6 mouse cellular contexts compared by ENCODE assay signal in the genomic region with DNA sequence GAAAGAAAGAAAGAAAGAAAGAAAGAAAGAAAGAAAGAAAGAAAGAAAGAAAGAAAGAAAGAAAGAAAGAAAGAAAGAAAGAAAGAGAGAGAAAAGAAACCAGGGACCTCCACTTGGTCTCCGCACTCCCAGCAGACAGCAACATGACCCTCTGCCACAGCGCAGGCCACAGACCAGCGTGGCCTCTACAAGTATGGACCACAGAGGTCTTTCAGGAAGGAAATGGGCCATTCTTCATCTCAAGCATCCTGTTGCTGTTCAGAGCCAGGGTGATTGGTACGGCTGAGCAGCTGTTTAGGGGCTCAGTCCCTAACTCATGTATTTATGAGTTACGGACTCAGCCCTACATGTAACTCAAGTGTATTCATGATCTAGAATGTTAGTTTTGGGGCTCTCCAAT. TPM values are rescaled to one million over a fixed set of nuclear protein-coding genes. Genes with fewer than 3 reads are reported as not detected.
ATAC-seq lines count a peak whose summit lies in the region.
"Had no signal": no experiment of that assay in that cellular context is flagged by ENCODE, and none has a peak within 500 bp of the region (broad histone marks: within the 10 kb centered on the region; RNA-seq: fewer than 3 reads in every experiment).

No protein-coding gene starts in this region.

- ATAC-seq in common myeloid progenitor, adult 5-6 weeks (replicated peaks; ENCODE audit: low read depth, poor library complexity, severe bottlenecking) = peak; percentile 53; the same call in 1 of the 2 replicates
- ATAC-seq in hematopoietic stem cell, adult 5-6 weeks (replicated peaks in 1 of 2; ENCODE audit: insufficient read depth in 1 of 2, low FRiP score in 2 of 2, low TSS enrichment in 1 of 2, low read depth in 1 of 2, poor library complexity in 2 of 2, severe bottlenecking in 2 of 2) = peak; percentile 50 to 77; a peak in 3 of 4 replicates
- ATAC-seq in megakaryocyte progenitor cell, adult 5-6 weeks (replicated peaks; ENCODE audit: poor library complexity) = peak; percentile 39; the same call in 1 of the 2 replicates

RNA-seq across cellular contexts. Expression of a gene that starts 17.9 kb away (rescaled TPM):
- total RNA-seq in common myeloid progenitor, adult 5-6 weeks (2017) = not detected in 2 replicates
- not detected in 2 replicates for total RNA-seq in hematopoietic stem cell, adult 5-6 weeks (2017)
- total RNA-seq in megakaryocyte progenitor cell, adult 5-6 weeks (2015) = 0.07 and 0.10 TPM in 2 replicates
- 0.08 and 0.10 TPM in 2 replicates for total RNA-seq in megakaryocyte progenitor cell, adult 5-6 weeks (2017)
- total RNA-seq: CH12.LX, G1E, MEL had no signal
